Mouse (Mus musculus) limb, embryonic 14.5 days (tissue): Measurements from ENCODE around the gene Agap1. TPM values are rescaled to one million over a fixed set of nuclear protein-coding genes. Genes with fewer than 3 reads are reported as not detected.

ENCODE experiments used
- ATAC-seq: fragments of 200-750 bp; cut with Nextera tagmentation; 2 replicates; pipeline ENCODE4 v1.8.0; 2017; ENCODE audit warnings: low read depth, moderate number of reproducible peaks, moderate TSS enrichment; ENCODE audit not compliant: low FRiP score
- DNase-seq: peaks from one replicate; pipeline ENCODE4 v3.0.0-alpha.2; 2015; ENCODE audit warnings: low spot score
- H3K27ac ChIP-seq: fragments of 300-500 bp; sonication (generic); replicated peaks from 2 replicates; pipeline ENCODE4 v1.5.1; 2014; ENCODE audit warnings: low read depth, mild to moderate bottlenecking, low read length, moderate library complexity, mixed read lengths
- H3K27me3 ChIP-seq: fragments of 300-500 bp; sonication (generic); 2 replicates; pipeline ENCODE4 v1.6.1; 2014; ENCODE audit warnings: low read length, mixed read lengths; ENCODE audit not compliant: control insufficient read depth, insufficient read depth
- H3K36me3 ChIP-seq: fragments of 300-500 bp; sonication (generic); 2 replicates; pipeline ENCODE4 v1.6.1; 2014; ENCODE audit warnings: mild to moderate bottlenecking, low read length, moderate library complexity, mixed read lengths; ENCODE audit not compliant: control insufficient read depth, insufficient read depth
- H3K4me1 ChIP-seq: fragments of 300-500 bp; sonication (generic); 2 replicates; pipeline ENCODE4 v1.6.1; 2014; ENCODE audit warnings: antibody characterized with exemption, low read length, mixed read lengths; ENCODE audit not compliant: control insufficient read depth, insufficient read depth
- H3K4me2 ChIP-seq: fragments of 300-500 bp; sonication (generic); replicated peaks from 2 replicates; pipeline ENCODE4 v1.6.1; 2014; ENCODE audit warnings: low read depth, mild to moderate bottlenecking, low read length, moderate library complexity; ENCODE audit not compliant: severe bottlenecking
- H3K4me3 ChIP-seq: fragments of 300-500 bp; sonication (generic); replicated peaks from 2 replicates; pipeline ENCODE4 v1.5.1; 2014; ENCODE audit warnings: low read length
- H3K9ac ChIP-seq: fragments of 300-500 bp; sonication (generic); 2 replicates; pipeline ENCODE4 v1.6.1; 2014; ENCODE audit warnings: mild to moderate bottlenecking, low read depth, low read length, moderate library complexity; ENCODE audit not compliant: severe bottlenecking
- H3K9me3 ChIP-seq: fragments of 300-500 bp; sonication (generic); 2 replicates; pipeline ENCODE4 v1.6.1; 2016; ENCODE audit warnings: low read length; ENCODE audit not compliant: control insufficient read depth
- POLR2A ChIP-seq: fragments of 200-500 bp; IDR thresholded peaks from 2 replicates; pipeline ENCODE4 v1.8.0; 2012; ENCODE audit warnings: inconsistent platforms, mild to moderate bottlenecking, moderate library complexity, borderline replicate concordance; ENCODE audit not compliant: insufficient read depth, insufficient read length; ENCODE audit errors: extremely low read depth
- WGBS: fragments of 180-500 bp; shearing (Covaris S2); extraction: QIAGEN DNeasy Blood & Tissue Kit; methylation state at CpG from one replicate; pipeline ENCODE4 v1.1.7; 2014; 5-methylcytosine and 5-hydroxymethylcytosine counted together
- polyA plus RNA-seq, 2 experiments: library from polyadenylated mRNA; depleted of rRNA in 1 of 2; stranded (reverse) in 1 of 2; unstranded in 1 of 2; fragments of >200 nt; fragmentation: Nextera tagmentation in 1 of 2; extraction: Ambion mirVana in 1 of 2; gene quantifications; 2 replicates each; pipeline versions ENCODE4 v1.2.1 to v1.2.3; 2012 to 2014

Gene Agap1
- polyA plus RNA-seq, 2 experiments, result 16.2 to 19.5 TPM

GRCm38 (mm10) chr1:89928676-89929075 lies 474.1 kb downstream of the Agap1 start:
- DNase-seq (no peak), ATAC-seq (no peak)
- Histone ChIP-seq H3K36me3 (no peaks in the 10 kb centered on the region), H3K4me2 (peak overlapping the region; percentile 19; the same call in 1 of the 2 replicates), H3K9ac (no peak overlapping the region), H3K4me1 (peaks cover 22% of the 10 kb centered on the region), H3K9me3 (no peaks in the 10 kb centered on the region), H3K4me3 (peak overlapping the region; percentile 19), H3K27ac (no peak overlapping the region), H3K27me3 (peaks cover 100% of the 10 kb centered on the region)
- no peak for TF ChIP-seq POLR2A
- whole genome bisulfite sequencing, result 5% methylated on average over 25 of the region's 25 CpGs

GRCm38 (mm10) chr1:89929181-89929580 lies 474.6 kb downstream of the Agap1 start:
- H3K27ac ChIP-seq, result no peak overlapping the region
- DNase-seq (no peak), ATAC-seq (no peak)
- H3K9me3 ChIP-seq, result no peaks in the 10 kb centered on the region
- H3K4me2 ChIP-seq, result 0 out of 2 replicates have a peak overlapping the region, but pooled peaks have one; percentile 19
- H3K9ac ChIP-seq, result no peak overlapping the region
- no peak for TF ChIP-seq POLR2A
- peak overlapping the region; percentile 19; the same call in 1 of the 2 replicates for H3K4me3 ChIP-seq
- peaks cover 100% of the 10 kb centered on the region for H3K27me3 ChIP-seq
- H3K36me3 ChIP-seq, result no peaks in the 10 kb centered on the region
- H3K4me1 ChIP-seq, result peaks cover 23% of the 10 kb centered on the region
- 5% methylated on average over 6 of the region's 6 CpGs for WGBS

- peak overlapping the region; percentile 31 for H3K9ac ChIP-seq
- no peaks in the 10 kb centered on the region for H3K36me3 ChIP-seq
- DNase-seq (no peak), ATAC-seq (no peak)
- no peak for TF ChIP-seq POLR2A
- 1% methylated on average over 53 of the region's 55 CpGs for WGBS
- peaks cover 100% of the 10 kb centered on the region for H3K27me3 ChIP-seq
- no peak overlapping the region for H3K27ac ChIP-seq
- peak overlapping the region; percentile 80 for H3K4me2 ChIP-seq
- peak overlapping the region; percentile 42 for H3K4me3 ChIP-seq
- H3K9me3 ChIP-seq, result no peaks in the 10 kb centered on the region
- H3K4me1 ChIP-seq, result peaks cover 23% of the 10 kb centered on the region
Observed at GRCm38 (mm10) chr1:89929721-89930505, 475.3 kb downstream of the Agap1 start.

GRCm38 (mm10) chr1:89930551-89930950 lies 475.9 kb downstream of the Agap1 start:
- peaks cover 23% of the 10 kb centered on the region for H3K4me1 ChIP-seq
- no peak for TF ChIP-seq POLR2A
- no peaks in the 10 kb centered on the region for H3K9me3 ChIP-seq
- H3K4me2 ChIP-seq, result peak overlapping the region; percentile 80
- peak overlapping the region; percentile 31 for H3K9ac ChIP-seq
- H3K27ac ChIP-seq, result no peak overlapping the region
- WGBS, result 1% methylated on average over 30 of the region's 45 CpGs
- ATAC-seq (no peak), DNase-seq (no peak)
- peaks cover 100% of the 10 kb centered on the region for H3K27me3 ChIP-seq
- H3K36me3 ChIP-seq, result no peaks in the 10 kb centered on the region
- peak overlapping the region; percentile 42 for H3K4me3 ChIP-seq

GRCm38 (mm10) chr1:89931120-89931519 lies 476.5 kb downstream of the Agap1 start, which contains the start of gene Gbx2:
TSS of gene Gbx2 (minus strand) at chr1:89931179.
- H3K4me1 ChIP-seq, result peaks cover 23% of the 10 kb centered on the region
- peak within 1 kb of the TSS; percentile 42 for H3K4me3 ChIP-seq
- peaks cover 100% of the 10 kb centered on the region for H3K27me3 ChIP-seq
- peak; percentile 79 for ATAC-seq
- H3K4me2 ChIP-seq, result peak within 1 kb of the TSS; percentile 80
- peak within 1 kb of the TSS; percentile 31 for H3K9ac ChIP-seq
- H3K36me3 ChIP-seq, result no peaks in the 10 kb centered on the region
- no peak for TF ChIP-seq POLR2A
- WGBS, result under 1% methylated on average over 27 of the region's 33 CpGs
- no peak within 1 kb of the TSS for H3K27ac ChIP-seq
- no peaks in the 10 kb centered on the region for H3K9me3 ChIP-seq
- DNase-seq, result peak; percentile 72
